Comparison of ENCODE assay signal across 27 mouse cellular contexts in genomic region chr14:48641462-48642395, GRCm38 (mm10). TPM values are rescaled to one million over a fixed set of nuclear protein-coding genes. Genes with fewer than 3 reads are reported as not detected.
"Had no signal": no experiment of that assay in that cellular context is flagged by ENCODE, and none has a peak within 500 bp of the region (broad histone marks: within the 10 kb centered on the region; RNA-seq: fewer than 3 reads in every experiment).

No protein-coding gene starts in this region.

- H3K27ac ChIP-seq: kidney, postnatal 0 days; left cerebral cortex, adult 2 months; limb, embryonic 10.5 days; limb, embryonic 13.5 days; liver, embryonic 12.5 days; liver, embryonic 15.5 days; lung, embryonic 15.5 days; midbrain, embryonic 12.5 days; midbrain, embryonic 15.5 days; neural tube, embryonic 12.5 days; neural tube, embryonic 15.5 days; stomach, postnatal 0 days had no signal

- H3K9me3 ChIP-seq: limb, embryonic 10.5 days; limb, embryonic 13.5 days; liver, embryonic 12.5 days; liver, embryonic 15.5 days; lung, embryonic 15.5 days; midbrain, embryonic 12.5 days; midbrain, embryonic 15.5 days; neural tube, embryonic 12.5 days; neural tube, embryonic 15.5 days had no signal

- H3K27me3 ChIP-seq: liver, embryonic 15.5 days; lung, embryonic 15.5 days; megakaryocyte, embryonic 14.5 days; midbrain, embryonic 12.5 days; midbrain, embryonic 15.5 days had no signal

- H3K4me2 ChIP-seq: limb, embryonic 13.5 days; liver, embryonic 12.5 days; liver, embryonic 15.5 days; lung, embryonic 15.5 days; midbrain, embryonic 12.5 days; midbrain, embryonic 15.5 days; neural tube, embryonic 12.5 days; neural tube, embryonic 15.5 days had no signal

- ATAC-seq: liver, embryonic 12.5 days; midbrain, embryonic 15.5 days had no signal

- H3K36me3 ChIP-seq: limb, embryonic 10.5 days; limb, embryonic 13.5 days; liver, embryonic 12.5 days; liver, embryonic 15.5 days; lung, embryonic 15.5 days; midbrain, embryonic 12.5 days; midbrain, embryonic 15.5 days; neural tube, embryonic 12.5 days; neural tube, embryonic 15.5 days had no signal

- H3K9ac ChIP-seq: limb, embryonic 13.5 days; liver, embryonic 12.5 days; liver, embryonic 15.5 days; lung, embryonic 15.5 days; midbrain, embryonic 12.5 days; midbrain, embryonic 15.5 days; neural tube, embryonic 12.5 days; neural tube, embryonic 15.5 days had no signal

- DNase-seq: kidney, postnatal 25 days; layer of hippocampus, postnatal 36 days; liver; lung, adult 18-20 months; lung, postnatal 10 days; lung, postnatal 36 days; right cerebral cortex, adult 18-20 months; right cerebral cortex, postnatal 14 days; right cerebral cortex, postnatal 4 days; thymus, adult 2 months; thymus, postnatal 14 days; thymus, postnatal 4 days had no signal

- H3K4me1 ChIP-seq: limb, embryonic 10.5 days; limb, embryonic 13.5 days; liver, embryonic 12.5 days; liver, embryonic 15.5 days; lung, embryonic 15.5 days; megakaryocyte, embryonic 14.5 days; midbrain, embryonic 12.5 days; midbrain, embryonic 15.5 days; neural tube, embryonic 12.5 days; neural tube, embryonic 15.5 days had no signal

- H3K4me3 ChIP-seq: left cerebral cortex, adult 2 months; limb, embryonic 10.5 days; limb, embryonic 13.5 days; liver, embryonic 12.5 days; liver, embryonic 15.5 days; lung, embryonic 15.5 days; megakaryocyte, embryonic 14.5 days; midbrain, embryonic 12.5 days; midbrain, embryonic 15.5 days; neural tube, embryonic 12.5 days; neural tube, embryonic 15.5 days had no signal

RNA-seq across cellular contexts. Expression of gene Otx2, which starts 31.9 kb away (rescaled TPM):
- polyA plus RNA-seq: kidney, embryonic 14.5 days; kidney, postnatal 0 days; limb, embryonic 10.5 days; limb, embryonic 13.5 days; liver, embryonic 12.5 days; liver, embryonic 15.5 days; lung, embryonic 15.5 days; neural tube, embryonic 12.5 days; stomach, embryonic 14.5 days; stomach, postnatal 0 days; thymus, adult 2 months had no signal
